Mouse (Mus musculus): ENCODE measurements around the gene Rasef.
"Not testable (repeated sequence)": the region's sequence is repeated elsewhere in the genome, so short reads cannot be mapped to it uniquely, and the experiment has no call there.

The Rasef gene

GRCm38 (mm10) chr4:73790260-73791185 lies at the start of gene Rasef:
Gene Rasef, minus strand, starts transcription at chr4:73790994.
- DNase-seq = peak; percentile 35

GRCm38 (mm10) chr4:73826587-73826986 lies 35.8 kb upstream of the Rasef start:
- DNase-seq = no peak

GRCm38 (mm10) chr4:73791186-73791540 lies 369 bp upstream of the Rasef start:
- no peak for DNase-seq

DNA sequence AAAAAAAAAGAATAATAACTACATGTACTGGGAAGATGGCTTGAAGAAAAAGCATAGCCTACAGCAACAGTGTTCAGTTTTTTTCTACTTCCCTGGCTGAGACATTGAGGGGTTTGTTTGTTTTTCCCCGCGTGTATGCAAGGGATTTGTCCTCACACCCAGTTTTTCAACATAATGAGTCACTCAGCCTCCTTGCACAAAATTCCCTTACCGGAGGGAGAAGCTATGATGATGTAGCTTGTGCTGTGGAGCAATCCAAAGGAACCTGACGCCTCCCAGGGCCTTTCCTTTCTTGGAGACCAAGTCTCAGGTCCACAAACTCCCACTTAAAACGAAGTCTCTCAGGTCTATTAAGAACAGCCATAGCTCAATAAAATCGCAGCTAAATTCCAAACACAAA lies 1.3 kb downstream of the Rasef start:
- no peak for DNase-seq

GRCm38 (mm10) chr4:73788076-73788730 lies 2.6 kb downstream of the Rasef start:
- DNase-seq = no peak

DNA sequence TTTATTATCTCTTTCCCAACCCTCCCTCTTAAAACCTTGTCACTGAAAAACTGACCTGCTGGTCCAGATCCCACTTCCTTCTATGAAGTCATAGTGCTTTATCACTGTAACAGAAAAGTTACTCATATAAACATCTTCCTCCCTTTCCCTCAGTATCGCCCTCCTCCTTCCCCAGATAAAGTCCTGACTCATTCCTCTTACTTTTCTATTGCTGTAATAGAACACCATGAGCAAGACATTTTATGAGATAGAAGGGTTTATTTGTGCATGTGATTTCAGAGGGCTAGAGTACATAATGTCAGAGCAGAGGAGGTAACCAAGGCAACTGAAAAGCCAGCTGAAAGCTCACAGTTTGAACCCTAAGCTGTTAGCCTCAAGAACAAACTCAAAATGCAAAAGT lies 6.6 kb downstream of the Rasef start:
- no peak for DNase-seq

DNA sequence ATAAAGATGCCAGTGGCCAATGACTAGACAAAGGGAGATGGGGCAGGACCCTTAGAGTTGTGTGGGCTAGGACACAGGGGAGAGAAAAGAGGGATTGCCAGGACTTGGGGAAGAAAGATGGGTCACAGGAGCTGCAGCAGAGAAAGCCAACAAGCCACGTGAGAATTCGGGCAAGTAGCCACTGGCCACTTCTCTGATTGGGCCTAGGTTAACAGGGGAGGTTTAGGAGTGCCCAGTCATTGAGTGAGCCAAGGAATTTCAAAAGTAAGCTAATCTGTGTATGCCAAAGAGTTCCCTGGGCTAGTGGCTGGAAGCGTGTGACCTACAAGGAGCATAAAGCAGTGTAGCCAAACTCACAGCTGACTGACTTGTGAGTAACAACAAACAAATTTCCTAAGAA lies 9.7 kb downstream of the Rasef start:
- DNase-seq = no peak

GRCm38 (mm10) chr4:73775266-73775665 lies 15.5 kb downstream of the Rasef start:
- DNase-seq = no peak

- no peak for DNase-seq
These were observed 16.7 kb downstream of the Rasef start for GRCm38 (mm10) chr4:73773831-73774810.

DNA sequence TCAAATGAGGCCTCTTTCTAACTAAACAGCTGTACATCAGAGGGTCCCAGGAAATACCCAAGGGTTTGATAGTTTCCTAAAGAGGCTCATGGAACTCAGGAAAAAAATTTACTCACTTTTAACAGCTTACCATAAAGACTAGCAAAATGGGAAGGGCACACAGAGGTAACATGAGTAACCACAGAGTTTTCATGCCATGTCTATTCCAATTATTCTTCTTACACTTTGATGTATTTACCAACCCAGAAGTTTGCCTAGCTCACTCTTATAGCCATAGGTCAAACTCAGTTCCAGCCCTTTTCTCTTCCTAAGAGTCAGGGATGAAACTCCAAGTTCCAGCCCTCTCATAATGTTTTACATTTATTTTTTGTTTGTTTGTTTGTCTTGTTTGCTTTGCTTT lies 18.8 kb downstream of the Rasef start:
- DNase-seq = no peak

- DNase-seq = no peak
These were observed 20.2 kb downstream of the Rasef start for GRCm38 (mm10) chr4:73770592-73770991.

DNA sequence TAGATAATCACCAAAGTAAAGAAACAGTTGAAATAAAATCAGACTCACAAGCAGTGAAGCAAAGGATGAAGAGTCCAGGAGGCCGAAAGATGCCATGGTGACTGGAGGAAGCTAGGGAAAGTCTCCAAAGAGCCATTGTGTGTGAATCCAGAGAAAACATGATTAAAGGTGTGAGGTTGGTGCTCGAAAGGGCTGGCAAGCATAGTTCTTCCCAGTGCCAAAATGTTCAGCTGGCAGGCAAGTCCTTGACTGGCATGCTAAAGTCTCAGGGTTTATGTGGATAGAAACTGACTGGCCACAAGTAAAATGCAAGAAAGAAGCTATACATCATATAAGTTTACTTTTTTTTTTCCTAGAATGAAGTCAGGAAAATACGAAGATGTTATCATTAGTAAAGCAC lies 22.6 kb downstream of the Rasef start:
- DNase-seq = no peak

- no peak for DNase-seq
These were observed 42.6 kb downstream of the Rasef start for GRCm38 (mm10) chr4:73748219-73748618.

- DNase-seq = no peak
These were observed 51.4 kb downstream of the Rasef start for GRCm38 (mm10) chr4:73739439-73739838.

GRCm38 (mm10) chr4:73719819-73720218 lies 71.0 kb downstream of the Rasef start:
- DNase-seq = no peak

DNA sequence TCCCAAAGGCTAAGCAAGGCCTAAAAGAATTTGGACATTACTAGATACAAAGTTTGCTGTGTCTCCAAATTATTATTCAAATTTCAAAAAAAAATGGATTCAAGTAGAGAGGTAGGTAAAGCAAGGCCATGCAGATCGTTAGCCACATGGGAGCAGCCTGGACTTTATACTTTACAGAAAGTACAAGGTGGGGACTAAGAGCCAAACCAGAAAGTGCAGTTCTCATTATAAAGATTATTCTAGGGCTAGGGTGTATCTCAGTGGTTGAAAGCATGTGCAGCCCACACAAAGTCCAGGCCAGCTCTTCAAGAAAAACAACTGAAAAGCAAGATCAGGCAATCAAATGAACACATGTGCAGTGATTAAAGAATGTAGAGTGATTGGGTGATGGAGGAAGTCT lies 72.0 kb downstream of the Rasef start:
- no peak for DNase-seq

- not testable (repeated sequence) for DNase-seq
These were observed 107.6 kb downstream of the Rasef start, which contains the start of gene Gm428 for GRCm38 (mm10) chr4:73683216-73683615. Gene Gm428, plus strand, starts transcription at chr4:73683516.

DNA sequence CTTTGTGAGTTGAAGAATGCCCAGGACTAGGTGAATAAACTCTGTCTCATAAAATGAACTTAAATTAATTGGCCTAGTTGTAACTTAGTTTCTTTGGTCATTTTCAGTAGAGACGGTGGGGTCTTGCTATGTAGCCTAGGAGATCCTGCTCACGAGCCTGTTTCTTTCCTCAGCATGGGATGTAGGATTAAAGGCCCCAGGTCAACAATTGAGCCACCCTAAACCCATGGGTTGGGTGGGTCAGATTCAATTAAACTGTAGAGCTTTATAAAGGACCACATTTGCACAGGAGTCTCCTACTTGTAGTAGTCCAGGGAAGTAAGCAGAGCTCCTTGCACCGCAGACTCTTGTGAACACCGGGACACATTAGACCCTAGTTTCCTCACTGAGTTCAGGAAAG lies 122.7 kb downstream of the Rasef start, which contains the start of gene Gm11239:
TSS of gene Gm11239 (plus strand) at position 301 of the 400 bp plus-strand sequence.
- not testable (repeated sequence) for DNase-seq

Measured in right cerebral cortex, postnatal 4 days (tissue).